Mouse (Mus musculus): ENCODE data around the gene S100pbp. TPM values are rescaled to one million over a fixed set of nuclear protein-coding genes. Genes with fewer than 3 reads are reported as not detected.

S100pbp gene
- polyA plus RNA-seq, 1 experiment from 2014 or later, result 15.8 TPM

GRCm38 (mm10) chr4:129105356-129105755 lies 84.2 kb downstream of the S100pbp start, which contains the start of gene Tmem54:
Gene Tmem54, plus strand, starts transcription at chr4:129105548.
- Histone ChIP-seq H3K36me3 (no peaks in the 10 kb centered on the region), H3K4me1 (replicated peaks) (peaks cover 7% of the 10 kb centered on the region; the same call in 1 of the 2 replicates), H3K4me2 (peak within 1 kb of the TSS; percentile 46), H3K27ac (replicated peaks) (no peak within 1 kb of the TSS), H3K4me3 (peak within 1 kb of the TSS; percentile 14; the same call in 1 of the 2 replicates), H3K9ac (peak within 1 kb of the TSS; percentile 35; the same call in 1 of the 2 replicates), H3K9me3 (no peaks in the 10 kb centered on the region), H3K27me3 (peaks cover 57% of the 10 kb centered on the region)
- ATAC-seq (ENCODE audit: low read depth), result no peak
- 2% methylated on average over 40 of the region's 40 CpGs for WGBS

DNA sequence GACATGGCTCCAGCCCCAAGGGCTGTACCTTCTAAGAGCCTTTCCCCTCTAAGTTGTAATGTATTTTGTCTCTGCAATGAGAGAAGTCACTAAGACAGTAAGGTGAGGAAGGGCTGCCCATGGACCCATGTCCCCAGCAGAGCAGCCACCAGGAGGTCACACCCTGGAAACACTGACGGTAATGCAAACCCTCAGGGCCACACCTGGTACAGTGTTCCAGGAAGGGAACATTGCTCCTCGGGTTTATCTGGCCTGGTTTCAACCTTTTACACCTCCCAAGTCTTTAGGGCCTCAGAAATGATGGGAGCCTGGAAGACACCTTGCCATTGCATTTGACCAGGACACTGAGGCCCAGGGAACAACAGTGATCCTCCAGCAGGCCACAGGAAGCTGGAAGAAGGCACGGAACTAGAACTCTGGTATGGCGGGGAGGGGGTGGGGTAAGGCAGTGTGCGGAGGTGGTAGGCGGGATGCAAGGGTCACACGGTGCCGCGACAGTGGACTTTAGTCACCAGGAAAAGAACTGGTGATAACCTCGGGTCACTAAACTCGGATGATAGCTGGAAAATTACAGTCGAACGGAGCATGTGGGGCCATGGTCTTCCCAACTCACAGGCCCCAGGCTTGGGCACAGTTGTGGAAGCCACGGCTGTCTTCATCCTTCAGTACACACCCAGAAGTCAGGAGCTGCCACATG lies 87.2 kb downstream of the S100pbp start:
- WGBS, result 86% methylated on average over 14 of the region's 14 CpGs
- no peak for ATAC-seq (ENCODE audit: low read depth)
- Histone ChIP-seq H3K9me3 (no peaks in the 10 kb centered on the region), H3K9ac (no peak overlapping the region), H3K27me3 (peaks cover 47% of the 10 kb centered on the region), H3K4me2 (no peak overlapping the region), H3K36me3 (no peaks in the 10 kb centered on the region), H3K4me1 (replicated peaks) (peaks cover 7% of the 10 kb centered on the region; the same call in 1 of the 2 replicates), H3K27ac (replicated peaks) (no peak overlapping the region), H3K4me3 (no peak overlapping the region)

Other genes with a start within 250 kb of the S100pbp start
- gene Azin2, start 227.3 kb downstream of the S100pbp start, polyA plus RNA-seq (2015; fragmentation: Nextera tagmentation; extraction: Ambion mirVana), result 14.3 and 16.9 TPM in 2 replicates
- gene Ak2, start 197.8 kb downstream of the S100pbp start, polyA plus RNA-seq (2015; fragmentation: Nextera tagmentation; extraction: Ambion mirVana), result 89.3 and 92.9 TPM in 2 replicates
- gene Rnf19b, start 131.5 kb downstream of the S100pbp start, polyA plus RNA-seq (2015; fragmentation: Nextera tagmentation; extraction: Ambion mirVana), result 22.4 and 25.7 TPM in 2 replicates
- gene Tmem54, start 84.2 kb downstream of the S100pbp start, polyA plus RNA-seq (2015; fragmentation: Nextera tagmentation; extraction: Ambion mirVana), result 0.39 TPM in 1 of 2 replicates, not detected in the other
- 50.3 and 55.8 TPM in 2 replicates for gene Hpca, start 67.7 kb downstream of the S100pbp start, polyA plus RNA-seq (2015; fragmentation: Nextera tagmentation; extraction: Ambion mirVana)
- 24.4 and 24.5 TPM in 2 replicates for gene Fndc5, start 52.7 kb downstream of the S100pbp start, polyA plus RNA-seq (2015; fragmentation: Nextera tagmentation; extraction: Ambion mirVana)
- gene Yars, start within 50 bp of the S100pbp start, polyA plus RNA-seq (2015; fragmentation: Nextera tagmentation; extraction: Ambion mirVana), result 106 and 108 TPM in 2 replicates
- 7.5 and 10.3 TPM in 2 replicates for gene C77080, start 71.7 kb upstream of the S100pbp start, polyA plus RNA-seq (2015; fragmentation: Nextera tagmentation; extraction: Ambion mirVana)
- 3.2 and 3.4 TPM in 2 replicates for gene Sync, start 97.9 kb upstream of the S100pbp start, polyA plus RNA-seq (2015; fragmentation: Nextera tagmentation; extraction: Ambion mirVana)
- gene Rbbp4, start 145.6 kb upstream of the S100pbp start, polyA plus RNA-seq (2015; fragmentation: Nextera tagmentation; extraction: Ambion mirVana), result 344 and 395 TPM in 2 replicates
- gene Zbtb8os, start 146.0 kb upstream of the S100pbp start, polyA plus RNA-seq (2015; fragmentation: Nextera tagmentation; extraction: Ambion mirVana), result 24.9 and 28.2 TPM in 2 replicates
- gene Zbtb8a, start 188.4 kb upstream of the S100pbp start, polyA plus RNA-seq (2015; fragmentation: Nextera tagmentation; extraction: Ambion mirVana), result 18.5 and 20.4 TPM in 2 replicates